Mouse (Mus musculus) bone marrow macrophage, adult 2 months (primary cell): ENCODE measurements around the gene Arsg.

Source experiments
- CTCF ChIP-seq: IDR thresholded peaks from 2 replicates; pipeline ENCODE4 v1.5.1; 2012; ENCODE audit warnings: low read depth, mild to moderate bottlenecking, low read length, moderate library complexity
- POLR2A ChIP-seq: IDR thresholded peaks from 2 replicates; pipeline ENCODE4 v1.6.1; 2012; ENCODE audit warnings: mild to moderate bottlenecking, low read depth, low read length, borderline replicate concordance

DNA sequence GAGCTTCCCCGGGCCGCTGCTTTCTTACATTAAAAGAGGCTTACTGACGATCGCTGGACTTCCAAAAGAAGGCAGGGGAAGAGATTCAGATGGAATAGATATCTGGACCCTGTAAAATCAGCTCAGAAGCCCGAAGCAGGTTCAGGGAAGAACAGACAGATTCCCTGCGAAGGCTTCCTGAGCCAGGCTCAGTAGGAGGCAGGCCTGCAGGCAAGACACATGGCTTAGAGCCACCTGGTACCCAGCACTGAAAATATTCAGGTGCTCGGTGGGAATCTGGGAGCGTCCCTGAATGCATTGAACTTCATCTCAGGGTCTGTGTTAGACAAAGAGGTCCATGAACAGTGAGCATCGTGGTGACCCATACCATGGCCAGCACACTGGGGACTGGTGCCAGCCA is 106.8 kb downstream of the Arsg start:
- TF ChIP-seq CTCF (no peak), POLR2A (no peak)
